Mouse (Mus musculus): ENCODE data around the gene Acsm5. TPM values are rescaled to one million over a fixed set of nuclear protein-coding genes. Genes with fewer than 3 reads are reported as not detected.
"Not testable (repeated sequence)": the region's sequence is repeated elsewhere in the genome, so short reads cannot be mapped to it uniquely, and the experiment has no call there.

Gene Acsm5
- total RNA-seq, 2 experiments from 2014 or later, result 0.73 to 1.5 TPM

- DNase-seq (ENCODE audit: low spot score in 2 of 2), result no peak
Observed at GRCm38 (mm10) chr7:119542445-119542844, 23.2 kb downstream of the Acsm5 start.

GRCm38 (mm10) chr7:119545572-119545971 lies 26.3 kb downstream of the Acsm5 start:
- no peak for DNase-seq (ENCODE audit: low spot score in 2 of 2)

GRCm38 (mm10) chr7:119550471-119551222 lies 31.4 kb downstream of the Acsm5 start:
- no peak for DNase-seq (ENCODE audit: low spot score in 2 of 2)

- DNase-seq (ENCODE audit: low spot score in 2 of 2), result no peak
Observed at GRCm38 (mm10) chr7:119554040-119554439, 34.8 kb downstream of the Acsm5 start, which contains the start of gene Acsm2. Gene Acsm2, plus strand, starts transcription at chr7:119554340.

GRCm38 (mm10) chr7:119559789-119560451 lies 40.7 kb downstream of the Acsm5 start:
- DNase-seq (ENCODE audit: low spot score in 2 of 2), result no peak

GRCm38 (mm10) chr7:119560452-119560835 lies 41.2 kb downstream of the Acsm5 start:
- no peak for DNase-seq (ENCODE audit: low spot score in 2 of 2)

- no peak for DNase-seq (ENCODE audit: low spot score in 2 of 2)
Observed at GRCm38 (mm10) chr7:119561441-119561840, 42.2 kb downstream of the Acsm5 start.

- DNase-seq (ENCODE audit: low spot score in 2 of 2), result not testable (repeated sequence)
Observed at GRCm38 (mm10) chr7:119562476-119562875, 43.2 kb downstream of the Acsm5 start.

GRCm38 (mm10) chr7:119594530-119595107 lies 75.4 kb downstream of the Acsm5 start:
- no peak for DNase-seq (ENCODE audit: low spot score in 2 of 2)

Other genes with a start within 250 kb of the Acsm5 start
- gene Gp2, start 60.2 kb upstream of the Acsm5 start, total RNA-seq (2021), result not detected
- gene Umod, start 40.2 kb upstream of the Acsm5 start, total RNA-seq (2021), result not detected
- not detected for gene Pdilt, start 4.0 kb downstream of the Acsm5 start, total RNA-seq (2021)
- not detected for gene Acsm2, start 34.9 kb downstream of the Acsm5 start, total RNA-seq (2021)
- gene Acsm1, start 87.6 kb downstream of the Acsm5 start, total RNA-seq (2021), result not detected
- not detected for gene Acsm4, start 170.6 kb downstream of the Acsm5 start, total RNA-seq (2021)
- 10 to 100 TPM; 48.3 to 50.7 TPM for gene Thumpd1, start 201.3 kb downstream of the Acsm5 start, total RNA-seq (2021)
- not detected for gene Acsm3, start 241.5 kb downstream of the Acsm5 start, total RNA-seq (2021)

Data from left cerebral cortex, adult 18-20 months (tissue).